Mouse (Mus musculus) layer of hippocampus, postnatal 36 days (tissue): Measurements from ENCODE around the gene Cwc22. TPM values are rescaled to one million over a fixed set of nuclear protein-coding genes. Genes with fewer than 3 reads are reported as not detected.

Experiments
- DNase-seq, 2 experiments: peaks; one replicate each; pipeline ENCODE4 v3.0.0; 2022
- total RNA-seq, 2 experiments: library from RNA; stranded (reverse); gene quantifications; 2 replicates each; pipeline ENCODE4 v1.2.3; 2021

Gene Cwc22
- total RNA-seq, 2 experiments from 2014 or later, result 23.0 to 28.7 TPM

- DNase-seq, result no peak
Measured at GRCm38 (mm10) chr2:77923182-77923581, 23.0 kb downstream of the Cwc22 start.

DNA sequence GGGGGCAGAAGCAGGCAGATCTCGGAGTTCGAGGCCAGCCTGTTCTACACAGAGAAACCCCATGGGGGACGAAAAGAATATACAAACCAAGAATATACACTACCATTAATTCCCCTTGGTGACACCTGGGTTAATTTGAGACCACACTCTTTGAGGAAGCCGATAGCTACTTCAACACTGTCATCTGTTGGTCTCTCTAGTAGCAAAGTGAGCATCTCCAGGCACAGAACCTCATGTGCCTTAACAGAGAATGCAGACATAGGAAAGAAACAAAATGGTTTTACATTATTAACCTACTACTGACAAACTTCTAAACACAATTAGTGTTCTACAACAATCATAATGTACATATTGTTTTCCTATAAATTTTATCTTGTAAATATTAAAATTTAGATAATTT, 24.9 kb downstream of the Cwc22 start:
- DNase-seq, result no peak

- no peak for DNase-seq
Measured at GRCm38 (mm10) chr2:77920621-77921020, 25.6 kb downstream of the Cwc22 start.

DNA sequence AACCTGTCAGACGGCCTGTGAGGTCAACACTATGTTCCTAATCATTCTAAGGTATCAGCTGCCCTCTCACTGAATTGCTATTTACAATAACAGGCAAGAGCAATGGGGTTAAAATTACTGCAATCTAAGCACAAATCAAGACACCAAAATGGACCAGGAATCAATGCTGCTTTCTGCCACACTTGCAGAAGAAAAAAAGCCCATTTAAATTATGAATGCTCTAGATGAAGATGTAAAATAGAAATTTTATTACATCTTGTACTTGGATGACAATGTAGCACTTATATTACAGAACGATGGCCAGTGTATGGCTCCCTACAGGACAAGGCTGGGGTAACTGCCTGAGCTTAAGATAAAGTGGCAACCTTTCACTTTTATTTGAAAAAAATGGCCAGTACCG, 27.7 kb downstream of the Cwc22 start:
- DNase-seq, result no peak

- no peak for DNase-seq
Measured at GRCm38 (mm10) chr2:77918006-77918405, 28.2 kb downstream of the Cwc22 start.

DNA sequence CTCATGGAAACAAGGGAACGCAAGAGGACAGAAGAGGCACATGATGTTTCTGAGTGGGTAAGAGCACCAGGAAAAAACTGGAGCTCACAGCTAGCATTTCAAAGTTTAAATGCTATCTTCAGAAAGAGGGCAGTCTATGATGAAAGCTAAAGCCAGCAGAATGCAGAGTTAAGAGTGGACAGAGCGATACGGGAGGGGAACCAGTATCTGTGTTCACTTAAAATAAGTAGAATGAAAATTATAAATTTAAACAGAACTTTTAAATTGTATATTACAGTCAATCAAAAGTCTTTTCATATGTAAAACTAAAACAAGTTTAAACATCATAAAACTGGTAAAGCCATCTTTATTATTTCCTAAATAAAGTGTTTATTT, 28.8 kb downstream of the Cwc22 start:
- DNase-seq, result no peak

- no peak for DNase-seq
Measured at GRCm38 (mm10) chr2:77916586-77917359, 29.4 kb downstream of the Cwc22 start.

- no peak for DNase-seq
Measured at GRCm38 (mm10) chr2:77915187-77915586, 31.0 kb downstream of the Cwc22 start.

GRCm38 (mm10) chr2:77913628-77914027, 32.5 kb downstream of the Cwc22 start:
- DNase-seq, result no peak

DNA sequence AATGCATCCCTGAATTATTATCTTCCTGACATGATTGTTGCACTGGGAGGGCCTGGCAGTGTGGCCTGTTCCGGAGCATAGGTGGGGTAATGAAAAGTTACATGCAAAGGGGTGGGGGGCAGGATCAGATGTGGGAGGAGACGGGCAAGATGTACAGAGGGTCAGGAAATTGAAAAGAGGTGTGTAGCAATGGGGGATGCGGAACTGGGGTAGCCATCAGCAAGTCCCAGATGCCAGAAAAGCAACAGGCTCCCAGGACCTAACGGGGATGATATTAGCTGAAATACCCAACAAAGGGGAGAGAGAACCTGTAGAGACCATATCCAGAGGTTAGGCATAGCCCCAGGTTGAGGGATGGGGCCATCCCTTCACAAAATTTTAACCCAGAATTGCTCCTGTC, 34.0 kb downstream of the Cwc22 start:
- DNase-seq, result no peak

GRCm38 (mm10) chr2:77911452-77911851, 34.7 kb downstream of the Cwc22 start:
- DNase-seq, result no peak

GRCm38 (mm10) chr2:77910216-77910615, 36.0 kb downstream of the Cwc22 start:
- DNase-seq, result no peak

GRCm38 (mm10) chr2:77907164-77907563, 39.0 kb downstream of the Cwc22 start:
- DNase-seq, result no peak

GRCm38 (mm10) chr2:77905023-77905422, 41.2 kb downstream of the Cwc22 start:
- no peak for DNase-seq

DNA sequence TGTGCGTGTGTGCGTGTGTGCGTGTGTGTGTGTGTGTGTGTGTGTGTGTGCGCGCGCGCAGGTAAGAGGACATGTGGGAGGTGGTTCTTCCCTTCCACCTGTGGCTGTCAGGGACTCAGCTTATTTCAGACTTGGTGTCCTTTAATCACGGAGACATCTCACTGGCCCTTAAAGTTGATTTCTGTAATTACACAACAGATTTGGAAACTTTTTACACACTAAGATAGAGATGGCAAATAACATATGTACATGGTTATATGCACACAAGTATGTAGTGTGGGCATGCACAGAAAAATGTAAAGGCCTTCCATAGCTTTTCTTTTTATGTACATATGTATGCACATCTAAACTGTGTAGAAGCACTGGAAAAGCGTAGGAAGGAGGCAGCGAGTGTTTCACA, 41.7 kb downstream of the Cwc22 start:
- DNase-seq, result no peak

DNA sequence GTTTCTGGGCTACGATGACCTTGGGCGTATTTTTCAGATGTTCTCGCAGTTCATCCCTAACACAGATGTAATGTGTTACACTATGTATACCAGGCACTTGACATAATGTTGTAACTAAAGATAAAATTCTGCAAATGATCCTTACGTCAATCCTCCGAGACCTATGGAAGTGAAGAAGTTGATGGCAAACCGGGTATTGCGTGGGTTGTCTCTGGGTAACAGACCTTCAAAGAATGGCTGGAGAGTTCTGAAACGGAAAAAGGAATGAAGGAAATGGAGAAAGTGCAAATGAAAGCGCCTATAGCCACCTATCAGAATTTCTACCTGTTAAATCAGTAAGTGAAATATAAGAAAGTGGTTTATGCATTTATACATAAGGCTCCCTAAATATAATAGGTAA, 42.2 kb downstream of the Cwc22 start:
- DNase-seq, result no peak

GRCm38 (mm10) chr2:77903098-77903497, 43.1 kb downstream of the Cwc22 start:
- no peak for DNase-seq

DNA sequence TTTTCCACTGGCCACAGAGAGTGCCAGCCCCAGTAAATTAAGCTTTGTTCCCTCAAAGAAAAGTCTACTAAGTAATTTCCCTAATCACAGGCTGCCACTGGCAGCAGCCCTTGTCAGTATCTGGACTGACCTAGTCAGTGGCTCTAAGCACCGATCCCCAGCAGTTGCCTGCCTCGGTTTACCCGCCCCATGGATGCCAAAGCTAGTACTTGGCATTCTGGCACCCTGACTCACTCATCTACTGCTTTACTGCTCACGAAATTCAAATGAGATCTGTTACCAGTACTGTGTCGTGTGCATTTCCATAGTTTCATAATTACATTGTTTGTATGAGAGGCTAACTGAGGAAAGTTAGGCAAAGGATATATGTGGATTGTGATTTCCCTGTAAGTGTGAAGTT, 44.9 kb downstream of the Cwc22 start:
- no peak for DNase-seq

DNA sequence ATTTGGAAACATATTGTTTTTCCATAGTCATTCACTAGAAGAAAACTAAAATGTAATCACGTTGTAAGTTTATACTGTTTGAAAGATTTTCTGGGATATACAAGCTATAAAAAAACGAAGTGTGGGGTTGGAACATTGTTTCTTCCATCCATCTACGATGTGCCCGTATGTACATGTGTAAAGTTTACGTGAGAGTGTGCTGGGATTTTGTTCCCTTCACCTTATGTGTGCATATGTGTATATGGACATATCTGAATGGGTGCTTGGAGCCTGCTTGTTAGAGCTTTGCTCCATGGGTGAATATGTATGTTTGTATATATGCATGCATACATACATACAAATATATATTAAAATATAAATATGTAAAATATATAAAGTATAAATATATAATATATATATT, 45.4 kb downstream of the Cwc22 start:
- no peak for DNase-seq

- DNase-seq, result no peak
Measured at GRCm38 (mm10) chr2:77900111-77900510, 46.1 kb downstream of the Cwc22 start.

- no peak for DNase-seq
Measured at GRCm38 (mm10) chr2:77898436-77898835, 47.7 kb downstream of the Cwc22 start.

DNA sequence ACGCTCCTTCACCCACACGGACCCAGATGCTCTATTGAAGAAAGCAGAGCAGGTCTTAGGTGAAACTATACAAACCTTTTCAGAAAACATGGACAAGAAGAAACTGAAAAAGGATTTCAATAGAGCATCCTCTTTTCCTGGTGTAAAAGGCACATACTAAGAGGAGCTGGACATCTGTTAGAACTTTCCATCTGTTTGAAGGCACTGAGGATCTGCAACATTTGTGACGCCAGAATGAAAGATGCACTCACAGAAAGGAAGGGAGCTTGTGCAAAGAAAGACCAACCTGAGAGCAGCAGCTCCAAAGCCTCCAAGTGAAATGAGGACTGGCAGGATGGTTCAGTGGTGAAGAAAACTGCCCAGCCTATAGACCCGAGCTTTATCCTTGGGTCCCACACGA, 48.2 kb downstream of the Cwc22 start:
- no peak for DNase-seq

DNA sequence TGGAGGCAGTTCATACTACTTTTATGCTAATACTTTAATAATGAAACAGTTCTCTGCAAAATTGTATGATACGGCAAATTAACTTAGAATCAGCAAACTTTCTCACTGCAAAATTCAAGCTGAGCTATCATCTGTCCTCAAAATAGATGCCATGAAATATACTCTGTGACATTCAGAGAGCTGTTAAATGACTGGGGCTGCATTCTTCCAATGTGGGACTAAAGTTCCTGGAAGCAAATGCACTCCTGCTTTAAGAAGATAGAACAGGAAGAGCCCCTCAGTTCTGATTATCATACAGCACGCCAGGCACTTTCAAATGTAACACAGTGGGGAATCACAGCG, 48.6 kb downstream of the Cwc22 start:
- no peak for DNase-seq

DNA sequence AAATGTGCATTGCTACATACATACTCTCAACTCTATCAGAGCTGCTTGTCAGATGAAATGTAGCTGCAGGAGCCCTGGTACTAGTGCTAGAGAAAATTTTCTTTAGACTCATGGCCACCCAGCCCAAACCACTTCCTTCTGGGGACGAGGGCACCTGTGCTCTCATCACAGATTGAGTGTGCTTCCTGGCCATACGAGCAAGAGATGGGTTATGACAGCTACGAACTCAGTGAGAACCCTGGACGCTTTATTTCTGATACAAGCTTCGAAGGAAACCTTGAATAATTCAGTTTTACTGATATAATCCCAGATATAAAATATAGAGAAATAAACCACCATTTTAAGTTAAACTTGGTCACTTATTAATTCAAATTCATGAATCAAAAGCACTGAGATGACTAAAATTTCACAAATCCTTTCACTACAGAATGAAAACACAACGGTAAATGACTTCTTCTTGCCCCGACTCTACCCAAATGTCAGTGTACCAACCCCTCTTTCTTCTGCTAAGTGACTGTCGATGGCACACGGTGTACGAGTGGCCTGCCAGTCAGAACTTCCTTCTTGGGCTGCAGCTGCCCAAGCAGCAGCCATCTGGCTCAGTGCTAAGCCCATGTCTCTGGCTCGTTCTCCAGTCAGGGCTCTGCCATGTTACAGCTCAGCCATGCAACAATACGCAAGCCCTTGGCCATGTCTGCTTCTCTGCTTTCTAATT, 49.2 kb downstream of the Cwc22 start:
- peak; percentile 29 to 58 for DNase-seq
